Mouse (Mus musculus) liver, adult 2 months (tissue): ENCODE measurements at regions not wholly inside any gene's neighbourhood (a gene's known extent, or its start where the extent isn't known, plus 50 kb on each side); places are given as distances from the start of the nearest gene placed in this dataset.

Experiments used
- CTCF ChIP-seq: fragments of 200-500 bp; IDR thresholded peaks from 2 replicates; pipeline ENCODE4 v1.5.1; 2011; ENCODE audit warnings: low read depth, low read length, control low read depth
- POLR2A ChIP-seq: fragments of 200-500 bp; IDR thresholded peaks from 2 replicates; pipeline ENCODE4 v1.6.1; 2011; ENCODE audit warnings: low read length, control low read depth; ENCODE audit not compliant: insufficient read depth; ENCODE audit errors: extremely low read depth

DNA sequence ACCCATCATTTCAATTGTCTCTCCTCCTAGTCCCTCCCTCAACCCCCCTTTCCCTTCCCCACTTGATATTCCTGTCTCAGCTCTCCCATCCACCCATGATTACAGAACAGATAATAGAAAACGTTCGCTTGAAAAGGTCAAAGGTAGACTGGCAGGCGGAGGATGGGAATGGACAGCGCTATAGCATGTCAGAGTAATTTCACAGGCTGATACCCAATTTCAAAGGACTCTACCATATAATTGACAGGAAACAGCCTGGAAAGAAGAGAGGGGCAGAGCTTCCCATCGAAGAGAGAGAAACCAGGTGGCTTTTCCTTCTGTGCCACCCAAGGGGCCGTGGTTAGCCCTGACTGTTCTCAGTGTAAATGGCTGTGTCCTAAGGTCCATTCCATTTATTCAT, 140.2 kb upstream of the Atxn1 start:
- TF ChIP-seq POLR2A: no peak
- no peak for TF ChIP-seq CTCF
